Mouse (Mus musculus) cerebellum, postnatal 25 days (tissue): ENCODE data around the gene Pdp2.
"Not testable (repeated sequence)": the region's sequence is repeated elsewhere in the genome, so short reads cannot be mapped to it uniquely, and the experiment has no call there.

ENCODE experiments used
- DNase-seq, 2 experiments: peaks; one replicate each; pipeline ENCODE4 v3.0.0; 2021; ENCODE audit warnings: mixed read lengths in 2 of 2

Pdp2 gene

DNA sequence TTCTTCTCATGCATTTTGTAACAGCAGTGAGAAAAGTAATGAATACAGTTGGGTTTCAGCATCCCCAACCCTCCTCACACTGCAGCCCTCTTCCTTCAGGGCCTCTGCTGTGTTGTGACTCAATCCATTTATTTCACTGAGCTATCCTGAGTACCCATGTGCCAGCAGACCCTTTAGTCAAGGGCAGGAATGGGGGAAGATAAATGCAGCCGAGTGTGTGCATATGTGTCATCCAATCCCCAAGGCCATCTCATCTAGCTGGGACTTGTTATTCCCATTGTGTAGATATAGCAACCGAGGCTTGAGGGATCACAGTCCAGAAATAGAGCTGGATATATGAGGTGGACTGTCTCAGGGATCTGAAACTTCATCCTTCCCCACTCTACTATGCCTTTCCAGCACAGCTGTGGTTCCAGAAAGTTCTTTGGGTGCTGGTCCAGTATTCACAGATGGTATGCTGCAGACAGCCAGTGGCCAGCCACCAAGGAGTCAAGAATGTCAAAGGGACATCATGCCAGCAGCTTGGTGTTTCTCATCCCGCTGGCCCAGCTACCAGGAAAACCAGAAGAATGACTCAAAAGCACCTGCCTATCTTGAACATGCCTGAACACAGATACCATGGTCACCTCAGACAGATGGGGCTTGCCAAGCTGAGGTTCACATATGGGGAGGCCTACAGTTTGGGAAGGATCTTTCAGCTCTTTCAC lies 43.9 kb downstream of the Pdp2 start:
- no peak for DNase-seq

- DNase-seq = no peak
These were observed 46.8 kb downstream of the Pdp2 start for GRCm38 (mm10) chr8:104638010-104638409.

DNA sequence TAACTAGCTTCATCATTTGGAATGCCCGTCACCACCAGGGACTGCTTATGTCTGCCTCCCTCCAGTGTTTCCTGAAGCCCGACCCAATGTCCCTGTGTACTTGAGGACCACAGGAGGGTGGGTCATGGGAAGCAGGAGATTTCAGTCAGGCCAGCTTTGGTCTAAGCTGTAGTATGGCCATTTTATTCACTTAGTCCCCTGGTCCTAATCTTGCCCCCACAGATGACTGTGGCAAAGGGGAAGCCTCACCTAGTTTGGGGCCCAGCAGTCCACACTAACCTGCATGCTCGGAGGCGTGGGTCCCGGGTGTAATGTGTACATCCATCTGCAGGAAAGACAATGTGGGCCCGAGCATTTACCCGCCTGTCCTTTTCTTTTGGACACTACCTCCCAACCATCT lies 49.0 kb downstream of the Pdp2 start:
- DNase-seq = peak in 1 of 2 experiments; percentile 2

- DNase-seq = no peak
These were observed 49.6 kb downstream of the Pdp2 start for GRCm38 (mm10) chr8:104640831-104641370.

GRCm38 (mm10) chr8:104641426-104642323 lies 50.4 kb downstream of the Pdp2 start, which contains the start of gene Ciao2b:
Ciao2b (minus strand) TSS chr8:104641965.
- DNase-seq = peak; percentile 94

- no peak for DNase-seq
These were observed 51.0 kb downstream of the Pdp2 start for GRCm38 (mm10) chr8:104642324-104642654.

- not testable (repeated sequence) for DNase-seq
These were observed 52.9 kb downstream of the Pdp2 start for GRCm38 (mm10) chr8:104644187-104644586.
